In the genomic region with DNA sequence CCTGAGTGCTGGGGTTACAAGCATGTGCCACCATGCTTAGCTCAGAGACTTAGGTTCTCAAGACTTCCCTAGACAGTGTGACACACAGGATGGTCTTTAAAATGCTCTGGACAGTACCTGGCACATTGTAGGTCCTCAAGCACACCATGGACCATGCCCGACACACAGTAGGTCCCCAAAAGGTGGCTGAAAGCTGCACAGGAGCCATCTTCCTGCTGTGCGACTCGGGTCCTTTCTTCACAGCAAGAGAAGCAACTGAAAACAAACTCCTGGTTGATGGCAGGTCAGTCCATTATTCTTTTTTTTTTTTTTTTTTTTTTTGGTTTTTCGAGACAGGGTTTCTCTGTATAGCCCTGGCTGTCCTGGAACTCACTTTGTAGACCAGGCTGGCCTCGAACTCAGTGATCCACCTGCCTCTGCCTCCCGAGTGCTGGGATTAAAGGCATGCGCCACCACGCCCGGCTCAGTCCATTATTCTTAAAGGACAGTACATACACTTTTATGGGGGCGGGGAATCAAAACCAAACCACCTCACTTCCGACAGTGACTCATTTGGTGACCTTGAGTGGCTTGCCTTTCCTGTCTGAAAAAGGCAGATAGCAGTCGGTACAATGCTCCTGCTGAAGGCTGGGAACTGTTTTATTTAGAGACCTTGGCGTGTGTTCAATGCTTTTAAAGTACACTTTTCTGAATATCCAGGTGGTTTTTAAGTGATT, we compare ENCODE assay signal across 11 mouse cellular contexts. TPM values are rescaled to one million over a fixed set of nuclear protein-coding genes. Genes with fewer than 3 reads are reported as not detected.
DNase-seq lines count a peak whose midpoint lies in the region; ATAC-seq and TF ChIP-seq lines count a peak whose summit lies in the region.
"Had no signal": no experiment of that assay in that cellular context is flagged by ENCODE, and none has a peak within 500 bp of the region (broad histone marks: within the 10 kb centered on the region; RNA-seq: fewer than 3 reads in every experiment).

No protein-coding gene starts in this region.

- no peaks in the 10 kb centered on the region for H3K4me1 ChIP-seq in heart, postnatal 0 days (ENCODE audit: control insufficient read depth, insufficient read depth)
- H3K4me1 ChIP-seq in hindbrain, embryonic 13.5 days (replicated peaks) = no peaks in the 10 kb centered on the region
- H3K4me1 ChIP-seq: midbrain, embryonic 15.5 days had no signal

- H3K27ac ChIP-seq in heart, postnatal 0 days (ENCODE audit: low read depth) = no peak overlapping the region
- no peak overlapping the region for H3K27ac ChIP-seq in hindbrain, embryonic 13.5 days
- H3K27ac ChIP-seq: midbrain, embryonic 15.5 days had no signal

- H3K36me3 ChIP-seq in heart, postnatal 0 days (replicated peaks; ENCODE audit: control insufficient read depth, insufficient read depth, low read length) = no peaks in the 10 kb centered on the region
- no peaks in the 10 kb centered on the region for H3K36me3 ChIP-seq in hindbrain, embryonic 13.5 days
- H3K36me3 ChIP-seq: midbrain, embryonic 15.5 days had no signal

- WGBS in heart, postnatal 0 days = 60% methylated on average over 12 of the region's 13 CpGs
- WGBS in hindbrain, embryonic 13.5 days = 88% methylated on average over 12 of the region's 13 CpGs

- 0 out of 2 replicates have a peak, but pooled peaks cover 8% of the 10 kb centered on the region for H3K27me3 ChIP-seq in heart, postnatal 0 days (ENCODE audit: control insufficient read depth, insufficient read depth, low read length)
- peaks cover 33% of the 10 kb centered on the region for H3K27me3 ChIP-seq in hindbrain, embryonic 13.5 days
- H3K27me3 ChIP-seq: midbrain, embryonic 15.5 days had no signal

- H3K4me3 ChIP-seq in heart, postnatal 0 days (ENCODE audit: low read depth, low read length) = no peak overlapping the region
- H3K4me3 ChIP-seq in hindbrain, embryonic 13.5 days = no peak overlapping the region
- H3K4me3 ChIP-seq: midbrain, embryonic 15.5 days had no signal

- ATAC-seq in heart, postnatal 0 days (ENCODE audit: insufficient read depth, low read depth) = peak; percentile 66
- ATAC-seq in frontal cortex, adult (ENCODE audit: low TSS enrichment) = no peak
- no peak for ATAC-seq in hindbrain, embryonic 13.5 days (ENCODE audit: low FRiP score)
- ATAC-seq: midbrain, embryonic 15.5 days had no signal

- no peaks in the 10 kb centered on the region for H3K9me3 ChIP-seq in heart, postnatal 0 days (replicated peaks; ENCODE audit: control insufficient read depth, low read length)
- H3K9me3 ChIP-seq in hindbrain, embryonic 13.5 days = no peaks in the 10 kb centered on the region
- H3K9me3 ChIP-seq: midbrain, embryonic 15.5 days had no signal

- peak; percentile 50 for DNase-seq in heart, postnatal 0 days (ENCODE audit: low spot score)
- DNase-seq in heart, postnatal 36 days = no peak
- DNase-seq in urinary bladder, postnatal 14 days (ENCODE audit: low spot score) = peak; percentile 25
- no peak for DNase-seq in urinary bladder, postnatal 4 days (ENCODE audit: low spot score in 2 of 2)
- peak; percentile 18 for DNase-seq in heart, postnatal 4 days
- no peak for DNase-seq in MN1 (ENCODE audit: low spot score)
- DNase-seq: cerebellum, adult 8-10 months had no signal

- intact Hi-C loops in heart, postnatal 36 days (cut with DNase I) = no loop called here

- no peak overlapping the region for H3K4me2 ChIP-seq in heart, postnatal 0 days (ENCODE audit: low read depth, low read length)
- H3K4me2 ChIP-seq in hindbrain, embryonic 13.5 days = no peak overlapping the region
- H3K4me2 ChIP-seq: midbrain, embryonic 15.5 days had no signal

- TF ChIP-seq EP300 in heart, postnatal 0 days (IDR thresholded peaks at IDR 0.05; ENCODE audit: low read depth) = no peak

- TF ChIP-seq CTCF in heart, postnatal 0 days (IDR thresholded peaks at IDR 0.05; ENCODE audit: low read depth) = no peak

- H3K9ac ChIP-seq in heart, postnatal 0 days (replicated peaks; ENCODE audit: low read depth, low read length) = no peak overlapping the region
- no peak overlapping the region for H3K9ac ChIP-seq in hindbrain, embryonic 13.5 days
- H3K9ac ChIP-seq: midbrain, embryonic 15.5 days had no signal

RNA-seq across cellular contexts. Expression of gene Fam43b, which starts 11.3 kb away (rescaled TPM):
- total RNA-seq in heart, postnatal 0 days (2014; rRNA removed; ENCODE audit: low replicate concordance) = not detected in 2 replicates
- polyA plus RNA-seq in heart, postnatal 0 days (2015; fragmentation: Nextera tagmentation; extraction: Ambion mirVana) = not detected in 2 replicates
- not detected for total RNA-seq in heart, postnatal 36 days (2021)
- not detected for total RNA-seq in heart, postnatal 4 days (2021)
- 3.0 and 3.5 TPM in 2 replicates for polyA plus RNA-seq in hindbrain, embryonic 13.5 days (2015; fragmentation: Nextera tagmentation; extraction: Ambion mirVana)
- total RNA-seq: liver, adult 2 months had no signal
- polyA plus RNA-seq: liver, adult 2 months had no signal

RNA-seq across cellular contexts. Expression of gene Mul1, which starts 26.8 kb away (rescaled TPM):
- 40.6 and 43.0 TPM in 2 replicates for total RNA-seq in heart, postnatal 0 days (2014; rRNA removed; ENCODE audit: low replicate concordance)
- polyA plus RNA-seq in heart, postnatal 0 days (2015; fragmentation: Nextera tagmentation; extraction: Ambion mirVana) = 28.9 and 30.0 TPM in 2 replicates
- 10 to 100 TPM; 75.2 to 79.0 TPM for total RNA-seq in heart, postnatal 36 days (2021)
- total RNA-seq in heart, postnatal 4 days (2021) = 10 to 100 TPM; 55.2 to 62.7 TPM
- 20.9 and 21.4 TPM in 2 replicates for polyA plus RNA-seq in hindbrain, embryonic 13.5 days (2015; fragmentation: Nextera tagmentation; extraction: Ambion mirVana)

RNA-seq across cellular contexts. Expression of gene Cda, which starts 39.8 kb away (rescaled TPM):
- 2.7 and 7.4 TPM in 2 replicates for total RNA-seq in heart, postnatal 0 days (2014; rRNA removed; ENCODE audit: low replicate concordance)
- 7.0 and 7.6 TPM in 2 replicates for polyA plus RNA-seq in heart, postnatal 0 days (2015; fragmentation: Nextera tagmentation; extraction: Ambion mirVana)
- total RNA-seq in heart, postnatal 36 days (2021) = 1 to 10 TPM in 1 of 2 experiments, under 1 TPM in 1; 0.65 to 2.1 TPM
- 1 to 10 TPM; 5.9 to 6.9 TPM for total RNA-seq in heart, postnatal 4 days (2021)
- polyA plus RNA-seq in hindbrain, embryonic 13.5 days (2015; fragmentation: Nextera tagmentation; extraction: Ambion mirVana) = 4.0 and 4.1 TPM in 2 replicates

RNA-seq across cellular contexts. Expression of gene Camk2n1, which starts 46.5 kb away (rescaled TPM):
- total RNA-seq in heart, postnatal 0 days (2014; rRNA removed; ENCODE audit: low replicate concordance) = 0.15 and 5.1 TPM in 2 replicates
- polyA plus RNA-seq in heart, postnatal 0 days (2015; fragmentation: Nextera tagmentation; extraction: Ambion mirVana) = 1.6 and 1.8 TPM in 2 replicates
- total RNA-seq in heart, postnatal 36 days (2021) = 10 to 100 TPM in 1 of 2 experiments, 1 to 10 TPM in 1; 9.9 to 11.0 TPM
- total RNA-seq in heart, postnatal 4 days (2021) = 1 to 10 TPM; 6.8 to 8.0 TPM
- polyA plus RNA-seq in hindbrain, embryonic 13.5 days (2015; fragmentation: Nextera tagmentation; extraction: Ambion mirVana) = 14.3 and 14.8 TPM in 2 replicates

Comparison
In these comparisons a context has a peak if more than half of its experiments do, and no peak if none do; other contexts are left out.
1. DNase-seq: peak in heart, postnatal 0 days (single experiment), urinary bladder, postnatal 14 days (single experiment) and heart, postnatal 4 days (single experiment); none in heart, postnatal 36 days (0 of 2), urinary bladder, postnatal 4 days (0 of 2) and MN1 (single experiment).